Mouse (Mus musculus): ENCODE data around the gene Brd3os. TPM values are rescaled to one million over a fixed set of nuclear protein-coding genes. Genes with fewer than 3 reads are reported as not detected.
A peak's percentile ranks its signal among the peaks of the same experiment; 100 is the strongest.

Brd3os gene
- polyA plus RNA-seq, 1 experiment, result 1.5 TPM

- TF ChIP-seq EP300 (IDR thresholded peaks at IDR 0.05; ENCODE audit: insufficient read depth, low read depth, low read length) (no peak), POLR2A (IDR thresholded peaks at IDR 0.05; ENCODE audit: insufficient read depth, low read length) (no peak), CTCF (IDR thresholded peaks at IDR 0.05; ENCODE audit: low read depth, low read length) (no peak)
- H3K27ac ChIP-seq (ENCODE audit: insufficient read depth, low read length), result no peak overlapping the region
- peaks cover 50% of the 10 kb centered on the region for H3K36me3 ChIP-seq (ENCODE audit: control insufficient read depth, insufficient read depth, low read length, poor library complexity, severe bottlenecking)
- no peaks in the 10 kb centered on the region for H3K4me1 ChIP-seq (ENCODE audit: control insufficient read depth, insufficient read depth, low read length)
- no peak overlapping the region for H3K4me3 ChIP-seq (ENCODE audit: low read depth, low read length)
- H3K9me3 ChIP-seq (replicated peaks; ENCODE audit: control insufficient read depth, insufficient read depth, low read length, poor library complexity, severe bottlenecking), result no peaks in the 10 kb centered on the region
- no peak overlapping the region for H3K9ac ChIP-seq (ENCODE audit: low read depth, poor library complexity, severe bottlenecking)
- no peaks in the 10 kb centered on the region for H3K27me3 ChIP-seq (ENCODE audit: control insufficient read depth, insufficient read depth, low read length, poor library complexity, severe bottlenecking)
Observed at GRCm38 (mm10) chr2:27462901-27463300, 20.8 kb downstream of the Brd3os start.

GRCm38 (mm10) chr2:27469292-27469990 lies 27.3 kb downstream of the Brd3os start:
- H3K27me3 ChIP-seq (ENCODE audit: control insufficient read depth, insufficient read depth, low read length, poor library complexity, severe bottlenecking), result no peaks in the 10 kb centered on the region
- H3K27ac ChIP-seq (ENCODE audit: insufficient read depth, low read length), result no peak overlapping the region
- no peaks in the 10 kb centered on the region for H3K9me3 ChIP-seq (replicated peaks; ENCODE audit: control insufficient read depth, insufficient read depth, low read length, poor library complexity, severe bottlenecking)
- no peak overlapping the region for H3K9ac ChIP-seq (ENCODE audit: low read depth, poor library complexity, severe bottlenecking)
- H3K4me1 ChIP-seq (ENCODE audit: control insufficient read depth, insufficient read depth, low read length), result peaks cover 13% of the 10 kb centered on the region
- TF ChIP-seq CTCF (IDR thresholded peaks at IDR 0.05; ENCODE audit: low read depth, low read length) (no peak), EP300 (IDR thresholded peaks at IDR 0.05; ENCODE audit: insufficient read depth, low read depth, low read length) (no peak), POLR2A (IDR thresholded peaks at IDR 0.05; ENCODE audit: insufficient read depth, low read length) (no peak)
- H3K4me3 ChIP-seq (ENCODE audit: low read depth, low read length), result no peak overlapping the region
- peaks cover 2% of the 10 kb centered on the region; the same call in 1 of the 2 replicates for H3K36me3 ChIP-seq (ENCODE audit: control insufficient read depth, insufficient read depth, low read length, poor library complexity, severe bottlenecking)

GRCm38 (mm10) chr2:27469991-27470355 lies 27.8 kb downstream of the Brd3os start:
- Histone ChIP-seq H3K36me3 (ENCODE audit: control insufficient read depth, insufficient read depth, low read length, poor library complexity, severe bottlenecking) (peaks cover 2% of the 10 kb centered on the region; the same call in 1 of the 2 replicates), H3K27me3 (ENCODE audit: control insufficient read depth, insufficient read depth, low read length, poor library complexity, severe bottlenecking) (no peaks in the 10 kb centered on the region), H3K9ac (ENCODE audit: low read depth, poor library complexity, severe bottlenecking) (no peak overlapping the region), H3K9me3 (replicated peaks; ENCODE audit: control insufficient read depth, insufficient read depth, low read length, poor library complexity, severe bottlenecking) (no peaks in the 10 kb centered on the region), H3K4me3 (ENCODE audit: low read depth, low read length) (no peak overlapping the region), H3K27ac (ENCODE audit: insufficient read depth, low read length) (no peak overlapping the region), H3K4me1 (ENCODE audit: control insufficient read depth, insufficient read depth, low read length) (peaks cover 13% of the 10 kb centered on the region)
- TF ChIP-seq POLR2A (IDR thresholded peaks at IDR 0.05; ENCODE audit: insufficient read depth, low read length) (no peak), CTCF (IDR thresholded peaks at IDR 0.05; ENCODE audit: low read depth, low read length) (no peak), EP300 (IDR thresholded peaks at IDR 0.05; ENCODE audit: insufficient read depth, low read depth, low read length) (no peak)

- Histone ChIP-seq H3K9me3 (replicated peaks; ENCODE audit: control insufficient read depth, insufficient read depth, low read length, poor library complexity, severe bottlenecking) (no peaks in the 10 kb centered on the region), H3K4me3 (ENCODE audit: low read depth, low read length) (no peak overlapping the region), H3K36me3 (ENCODE audit: control insufficient read depth, insufficient read depth, low read length, poor library complexity, severe bottlenecking) (peaks cover 2% of the 10 kb centered on the region; the same call in 1 of the 2 replicates), H3K9ac (ENCODE audit: low read depth, poor library complexity, severe bottlenecking) (no peak overlapping the region), H3K27me3 (ENCODE audit: control insufficient read depth, insufficient read depth, low read length, poor library complexity, severe bottlenecking) (no peaks in the 10 kb centered on the region), H3K27ac (ENCODE audit: insufficient read depth, low read length) (no peak overlapping the region), H3K4me1 (ENCODE audit: control insufficient read depth, insufficient read depth, low read length) (peaks cover 13% of the 10 kb centered on the region)
- TF ChIP-seq POLR2A (IDR thresholded peaks at IDR 0.05; ENCODE audit: insufficient read depth, low read length) (no peak), CTCF (IDR thresholded peaks at IDR 0.05; ENCODE audit: low read depth, low read length) (no peak), EP300 (IDR thresholded peaks at IDR 0.05; ENCODE audit: insufficient read depth, low read depth, low read length) (no peak)
Observed at GRCm38 (mm10) chr2:27470535-27470934, 28.4 kb downstream of the Brd3os start.

GRCm38 (mm10) chr2:27471170-27471584 lies 29.1 kb downstream of the Brd3os start:
- Histone ChIP-seq H3K4me1 (ENCODE audit: control insufficient read depth, insufficient read depth, low read length) (peaks cover 13% of the 10 kb centered on the region), H3K27me3 (ENCODE audit: control insufficient read depth, insufficient read depth, low read length, poor library complexity, severe bottlenecking) (no peaks in the 10 kb centered on the region), H3K36me3 (ENCODE audit: control insufficient read depth, insufficient read depth, low read length, poor library complexity, severe bottlenecking) (peaks cover 2% of the 10 kb centered on the region; the same call in 1 of the 2 replicates), H3K9ac (ENCODE audit: low read depth, poor library complexity, severe bottlenecking) (no peak overlapping the region), H3K4me3 (ENCODE audit: low read depth, low read length) (no peak overlapping the region), H3K9me3 (replicated peaks; ENCODE audit: control insufficient read depth, insufficient read depth, low read length, poor library complexity, severe bottlenecking) (no peaks in the 10 kb centered on the region), H3K27ac (ENCODE audit: insufficient read depth, low read length) (no peak overlapping the region)
- TF ChIP-seq EP300 (IDR thresholded peaks at IDR 0.05; ENCODE audit: insufficient read depth, low read depth, low read length), result no peak
- no peak for TF ChIP-seq POLR2A (IDR thresholded peaks at IDR 0.05; ENCODE audit: insufficient read depth, low read length)
- no peak for TF ChIP-seq CTCF (IDR thresholded peaks at IDR 0.05; ENCODE audit: low read depth, low read length)

GRCm38 (mm10) chr2:27473061-27473765 lies 31.1 kb downstream of the Brd3os start:
- Histone ChIP-seq H3K36me3 (ENCODE audit: control insufficient read depth, insufficient read depth, low read length, poor library complexity, severe bottlenecking) (no peaks in the 10 kb centered on the region), H3K27me3 (ENCODE audit: control insufficient read depth, insufficient read depth, low read length, poor library complexity, severe bottlenecking) (no peaks in the 10 kb centered on the region), H3K9ac (ENCODE audit: low read depth, poor library complexity, severe bottlenecking) (0 out of 2 replicates have a peak overlapping the region, but pooled peaks have one; percentile 93), H3K4me3 (ENCODE audit: low read depth, low read length) (no peak overlapping the region), H3K9me3 (replicated peaks; ENCODE audit: control insufficient read depth, insufficient read depth, low read length, poor library complexity, severe bottlenecking) (no peaks in the 10 kb centered on the region), H3K4me1 (ENCODE audit: control insufficient read depth, insufficient read depth, low read length) (peaks cover 13% of the 10 kb centered on the region), H3K27ac (ENCODE audit: insufficient read depth, low read length) (no peak overlapping the region)
- TF ChIP-seq EP300 (IDR thresholded peaks at IDR 0.05; ENCODE audit: insufficient read depth, low read depth, low read length) (no peak), CTCF (IDR thresholded peaks at IDR 0.05; ENCODE audit: low read depth, low read length) (no peak), POLR2A (IDR thresholded peaks at IDR 0.05; ENCODE audit: insufficient read depth, low read length) (no peak)
